Mouse (Mus musculus) olfactory bulb, adult 2 months (tissue): ENCODE results near the gene Opcml. TPM values are rescaled to one million over a fixed set of nuclear protein-coding genes. Genes with fewer than 3 reads are reported as not detected.

Source experiments
- H3K27ac ChIP-seq: fragments of 200-500 bp; 2 replicates; pipeline ENCODE4 v1.5.1; 2012; ENCODE audit warnings: low read depth, low read length; ENCODE audit not compliant: insufficient read depth
- H3K4me1 ChIP-seq: fragments of 200-500 bp; 2 replicates; pipeline ENCODE4 v1.6.1; 2012; ENCODE audit warnings: low read length; ENCODE audit not compliant: control insufficient read depth, insufficient read depth
- H3K4me3 ChIP-seq: fragments of 200-500 bp; 2 replicates; pipeline ENCODE4 v1.5.1; 2012; ENCODE audit warnings: mild to moderate bottlenecking, low read depth, low read length, moderate library complexity; ENCODE audit not compliant: insufficient read depth
- CTCF ChIP-seq: fragments of 200-500 bp; IDR thresholded peaks from 2 replicates; pipeline ENCODE4 v1.5.1; 2012; ENCODE audit warnings: low read depth, mild to moderate bottlenecking, low read length, moderate library complexity; ENCODE audit not compliant: insufficient read depth
- POLR2A ChIP-seq: fragments of 200-500 bp; IDR thresholded peaks from 2 replicates; pipeline ENCODE4 v1.6.1; 2012; ENCODE audit warnings: mild to moderate bottlenecking, low read depth, low read length, moderate library complexity; ENCODE audit not compliant: insufficient read depth
- WGBS: fragments of 180-500 bp; shearing (Covaris S2); methylation state at CpG from one replicate; pipeline ENCODE4 v1.1.7; 2018; 5-methylcytosine and 5-hydroxymethylcytosine counted together
- polyA plus RNA-seq: library from polyadenylated mRNA; stranded (reverse); fragments of >200 nt; gene quantifications from 2 replicates; pipeline ENCODE4 v1.2.4, GENCODE M21; 2012; ENCODE audit warnings: low replicate concordance; ENCODE audit not compliant: missing spikeins, insufficient read depth, insufficient read length

Gene Opcml
- polyA plus RNA-seq, 1 experiment: not detected

GRCm38 (mm10) chr9:28891611-28892010, 1101.0 kb downstream of the Opcml start:
- WGBS: 89% methylated on average over 8 of the region's 8 CpGs
- H3K27ac ChIP-seq: no peak overlapping the region
- no peak overlapping the region for H3K4me3 ChIP-seq
- peaks cover 7% of the 10 kb centered on the region; the same call in 1 of the 2 replicates for H3K4me1 ChIP-seq
- TF ChIP-seq POLR2A: no peak
- TF ChIP-seq CTCF: no peak

- no peak overlapping the region for H3K4me3 ChIP-seq
- WGBS: 94% methylated on average over 1 of the region's 1 CpGs
- no peaks in the 10 kb centered on the region for H3K4me1 ChIP-seq
- no peak for TF ChIP-seq POLR2A
- no peak for TF ChIP-seq CTCF
- H3K27ac ChIP-seq: no peak overlapping the region
Measured at GRCm38 (mm10) chr9:28903291-28903690, 1112.7 kb downstream of the Opcml start.

GRCm38 (mm10) chr9:28909738-28910137, 1119.2 kb downstream of the Opcml start:
- no peak overlapping the region for H3K27ac ChIP-seq
- H3K4me3 ChIP-seq: no peak overlapping the region
- WGBS: 80% methylated on average over 4 of the region's 4 CpGs
- peaks cover 3% of the 10 kb centered on the region; the same call in 1 of the 2 replicates for H3K4me1 ChIP-seq
- TF ChIP-seq CTCF: no peak
- no peak for TF ChIP-seq POLR2A

GRCm38 (mm10) chr9:28911571-28912185, 1121.1 kb downstream of the Opcml start:
- no peak for TF ChIP-seq POLR2A
- TF ChIP-seq CTCF: no peak
- Histone ChIP-seq H3K27ac (no peak overlapping the region), H3K4me3 (no peak overlapping the region), H3K4me1 (peaks cover 3% of the 10 kb centered on the region; the same call in 1 of the 2 replicates)
- 62% methylated on average over 13 of the region's 13 CpGs for WGBS

GRCm38 (mm10) chr9:28932069-28932468, 1141.5 kb downstream of the Opcml start:
- Histone ChIP-seq H3K27ac (no peak overlapping the region), H3K4me1 (no peaks in the 10 kb centered on the region), H3K4me3 (no peak overlapping the region)
- TF ChIP-seq POLR2A (no peak), CTCF (no peak)
- 76% methylated on average over 2 of the region's 2 CpGs for WGBS

GRCm38 (mm10) chr9:28937163-28937562, 1146.6 kb downstream of the Opcml start:
- no peak overlapping the region for H3K4me3 ChIP-seq
- no peaks in the 10 kb centered on the region for H3K4me1 ChIP-seq
- 89% methylated on average over 6 of the region's 6 CpGs for WGBS
- no peak overlapping the region for H3K27ac ChIP-seq
- TF ChIP-seq POLR2A (no peak), CTCF (no peak)

GRCm38 (mm10) chr9:28937980-28938379, 1147.4 kb downstream of the Opcml start:
- no peak for TF ChIP-seq POLR2A
- TF ChIP-seq CTCF: no peak
- H3K4me3 ChIP-seq: no peak overlapping the region
- H3K4me1 ChIP-seq: no peaks in the 10 kb centered on the region
- no peak overlapping the region for H3K27ac ChIP-seq
- WGBS: 67% methylated on average over 2 of the region's 2 CpGs

- Histone ChIP-seq H3K4me1 (no peaks in the 10 kb centered on the region), H3K4me3 (no peak overlapping the region), H3K27ac (no peak overlapping the region)
- TF ChIP-seq CTCF (no peak), POLR2A (no peak)
Measured at GRCm38 (mm10) chr9:28940901-28941300, 1150.3 kb downstream of the Opcml start.

GRCm38 (mm10) chr9:28969455-28969854, 1178.9 kb downstream of the Opcml start:
- no peak overlapping the region for H3K4me3 ChIP-seq
- no peaks in the 10 kb centered on the region for H3K4me1 ChIP-seq
- TF ChIP-seq CTCF (no peak), POLR2A (no peak)
- no peak overlapping the region for H3K27ac ChIP-seq
- 100% methylated on average over 1 of the region's 1 CpGs for WGBS
